Mouse (Mus musculus) 3134 (cell line): ENCODE data around the gene Ror1.

Experiments used
- DNase-seq: peaks from one replicate; pipeline ENCODE4 v3.0.0-alpha.2; 2011; ENCODE audit warnings: low spot score; ENCODE audit not compliant: insufficient read length; ENCODE audit errors: extremely low read depth

Gene Ror1

GRCm38 (mm10) chr4:100095685-100096595, at the start of gene Ror1:
Ror1 (plus strand) TSS chr4:100095791.
- DNase-seq, result peak; percentile 11

DNA sequence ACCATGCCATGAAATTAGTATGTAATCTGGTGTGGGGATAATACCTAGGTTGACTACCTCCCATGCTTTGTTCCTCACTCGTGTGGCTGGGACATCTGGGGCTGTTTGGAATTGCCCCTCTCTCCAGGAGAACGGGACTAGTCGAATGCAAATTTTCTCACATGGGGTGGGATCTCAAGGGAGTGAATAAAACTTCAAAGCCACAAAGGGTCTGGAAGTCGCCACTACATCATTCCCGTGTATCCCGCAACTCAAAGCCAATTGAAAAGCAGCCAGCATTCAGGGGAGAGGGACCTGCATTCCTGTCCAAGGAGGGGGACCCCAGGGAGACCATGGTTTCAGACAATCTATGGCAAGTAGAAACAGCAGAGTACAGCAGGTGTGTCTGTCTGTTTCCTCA, 48.5 kb upstream of the Ror1 start:
- no peak for DNase-seq

- no peak for DNase-seq
These were observed 47.1 kb upstream of the Ror1 start for GRCm38 (mm10) chr4:100048351-100048950.

- DNase-seq, result no peak
These were observed 43.8 kb upstream of the Ror1 start for GRCm38 (mm10) chr4:100051767-100052166.

- DNase-seq, result no peak
These were observed 43.3 kb upstream of the Ror1 start for GRCm38 (mm10) chr4:100052258-100052657.

DNA sequence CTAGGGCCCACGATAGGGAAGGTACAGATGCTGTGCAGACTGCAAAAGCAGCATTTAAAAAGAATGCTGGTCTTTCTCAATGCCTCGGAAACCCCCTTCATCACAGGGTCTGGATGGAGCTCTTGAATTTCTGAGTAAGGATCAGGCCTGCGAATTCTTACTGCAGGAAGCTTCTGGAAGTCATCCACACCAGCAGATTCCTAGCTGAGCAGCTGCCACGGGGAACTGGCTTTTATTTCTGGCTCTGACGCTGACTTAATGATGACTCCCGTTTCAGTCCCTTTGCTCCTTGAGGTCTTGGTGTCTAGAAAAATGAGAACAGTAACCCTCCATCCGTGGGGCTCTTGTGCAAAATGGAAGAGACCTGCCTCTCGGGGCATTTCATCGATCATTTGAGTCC, 39.5 kb upstream of the Ror1 start:
- DNase-seq, result no peak

GRCm38 (mm10) chr4:100056446-100056845, 39.1 kb upstream of the Ror1 start:
- DNase-seq, result no peak

DNA sequence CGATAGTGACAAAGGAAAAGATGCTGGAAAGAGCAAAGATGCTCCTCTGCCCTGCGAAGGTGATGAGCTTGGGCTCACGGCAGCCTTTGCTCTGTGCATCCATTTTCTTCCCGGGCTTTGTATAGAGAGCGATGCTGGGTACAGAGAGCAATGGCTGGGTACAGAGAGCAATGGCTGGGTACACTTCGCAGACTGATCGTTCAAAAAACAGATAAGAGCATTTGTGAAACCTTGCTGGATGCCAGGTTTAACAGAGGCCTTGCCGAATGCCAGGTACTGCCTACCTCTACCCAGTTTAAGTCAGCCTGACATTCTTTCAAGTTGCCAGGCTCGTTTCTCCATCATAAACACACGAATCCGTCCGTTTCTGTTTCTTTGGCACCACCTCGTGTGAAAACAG, 38.2 kb upstream of the Ror1 start:
- DNase-seq, result no peak

- no peak for DNase-seq
These were observed 37.0 kb upstream of the Ror1 start for GRCm38 (mm10) chr4:100058631-100059030.

DNA sequence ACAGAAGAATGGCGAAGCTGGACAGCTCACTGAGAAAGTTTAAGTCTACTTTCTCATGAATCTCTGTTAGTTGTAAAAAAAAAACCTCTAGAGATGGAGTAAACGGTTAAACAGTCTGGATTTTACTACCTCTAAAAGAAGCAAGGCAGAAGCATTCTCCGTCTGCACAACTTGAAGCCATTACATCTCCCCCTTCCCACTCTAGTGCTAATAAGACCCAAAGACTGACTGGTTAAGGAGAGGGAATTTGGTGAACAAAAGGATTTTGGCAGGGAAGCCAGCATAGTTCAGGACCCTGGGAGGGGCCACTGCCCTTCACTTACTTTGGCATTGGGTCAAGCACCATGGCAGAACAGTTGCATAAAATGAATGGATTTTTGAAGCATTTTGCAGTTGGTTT, 35.8 kb upstream of the Ror1 start:
- DNase-seq, result no peak

GRCm38 (mm10) chr4:100061396-100062066, 34.1 kb upstream of the Ror1 start:
- no peak for DNase-seq

DNA sequence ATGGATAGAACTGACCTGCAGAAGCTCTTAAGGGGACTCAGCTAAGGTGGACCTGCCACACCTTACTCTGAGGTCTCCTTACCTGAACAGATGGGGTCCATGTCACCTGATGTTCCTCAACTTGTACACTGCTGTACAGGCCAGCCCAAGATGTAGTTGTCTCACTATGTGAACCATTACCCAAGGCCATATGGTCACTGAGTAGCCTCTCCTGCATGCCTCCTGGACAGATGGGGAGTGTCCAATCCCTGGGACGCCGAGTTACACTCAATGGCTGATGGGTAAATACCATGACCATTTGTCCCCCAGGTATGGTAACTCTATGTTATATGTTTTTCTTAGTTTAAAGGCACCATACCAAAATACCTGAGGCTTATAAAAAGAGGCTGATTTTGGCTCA, 29.9 kb upstream of the Ror1 start:
- DNase-seq, result no peak

DNA sequence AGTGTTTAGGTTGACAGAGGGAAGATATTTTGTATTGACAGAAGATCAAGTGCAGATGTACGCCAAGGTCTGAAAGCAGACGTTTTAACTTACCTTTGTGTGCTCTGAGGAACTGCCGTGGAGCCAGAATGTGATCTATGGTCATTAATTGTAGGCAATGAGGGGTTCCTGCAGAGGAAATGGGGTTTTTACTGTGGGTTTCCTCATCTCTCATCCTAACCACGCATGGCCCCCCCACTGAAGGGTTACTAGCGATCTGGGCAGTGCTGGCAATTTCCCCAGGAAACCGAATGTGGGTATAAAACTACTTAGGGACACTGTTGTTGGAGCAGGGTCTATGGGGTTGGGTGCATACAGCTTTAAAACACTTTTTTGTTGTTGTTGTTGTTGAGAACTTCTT, 25.5 kb upstream of the Ror1 start:
- no peak for DNase-seq

DNA sequence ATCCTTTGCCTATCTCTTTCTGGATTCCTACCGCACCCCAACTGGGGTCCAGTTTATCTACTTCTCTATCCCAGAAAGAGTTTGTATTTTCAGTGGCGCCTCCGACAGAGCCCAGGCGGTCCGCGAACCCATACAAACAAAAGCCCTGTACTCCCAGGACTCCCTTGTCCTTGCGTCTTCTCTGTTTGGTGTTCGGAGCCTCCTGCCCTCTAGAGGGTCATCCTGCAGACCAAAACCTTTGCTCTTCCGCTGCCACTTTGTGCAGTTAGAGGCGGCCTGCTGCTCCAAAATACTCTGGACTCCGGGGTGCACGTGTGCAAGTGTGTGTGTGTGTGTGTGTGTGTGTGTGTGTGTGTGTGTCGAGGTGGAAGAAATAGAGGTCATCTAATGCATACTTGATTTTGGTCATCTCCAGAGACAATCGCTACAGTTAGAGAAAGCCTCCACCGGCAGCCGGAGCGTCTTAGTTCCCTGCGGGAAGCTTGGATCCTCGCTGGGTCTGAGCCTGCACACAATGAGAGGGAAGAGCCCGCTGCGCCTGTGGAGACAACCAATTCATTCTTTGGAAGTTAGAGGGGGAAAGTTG, 1.1 kb downstream of the Ror1 start:
- DNase-seq, result no peak

DNA sequence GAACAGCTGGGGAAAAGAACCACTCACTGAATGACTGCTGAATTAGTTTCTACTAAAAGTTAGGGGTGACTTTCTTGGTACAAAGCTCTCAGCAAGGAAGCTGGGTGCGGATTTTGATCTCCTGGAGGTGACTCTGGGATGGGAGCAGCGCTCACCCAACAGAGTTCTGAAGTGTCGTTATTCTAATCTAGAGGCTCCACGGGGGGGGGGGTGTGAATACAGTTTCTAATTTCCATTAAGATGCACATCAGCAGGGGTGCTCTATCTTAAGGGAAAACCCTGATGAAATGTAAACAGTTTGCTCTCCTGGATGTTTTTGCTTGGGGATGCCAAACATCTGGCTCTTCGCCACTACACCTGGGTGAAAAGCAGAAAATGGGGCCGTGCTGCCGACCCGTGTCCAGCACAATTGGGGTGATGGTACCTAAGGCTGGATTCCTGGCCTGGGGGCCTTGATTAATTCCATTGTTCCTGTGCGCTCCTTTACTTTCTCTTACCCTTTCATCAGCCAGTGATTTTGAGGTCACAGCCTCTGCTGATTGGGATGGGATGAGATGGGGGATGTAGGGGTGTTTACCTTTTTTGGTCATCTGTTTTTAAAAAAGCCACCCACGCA, 1.9 kb downstream of the Ror1 start:
- no peak for DNase-seq

- DNase-seq, result no peak
These were observed 5.7 kb downstream of the Ror1 start for GRCm38 (mm10) chr4:100101066-100101820.

- no peak for DNase-seq
These were observed 6.3 kb downstream of the Ror1 start for GRCm38 (mm10) chr4:100101844-100102243.

- DNase-seq, result no peak
These were observed 8.7 kb downstream of the Ror1 start for GRCm38 (mm10) chr4:100104241-100104640.

GRCm38 (mm10) chr4:100107593-100107992, 12.0 kb downstream of the Ror1 start:
- DNase-seq, result no peak

DNA sequence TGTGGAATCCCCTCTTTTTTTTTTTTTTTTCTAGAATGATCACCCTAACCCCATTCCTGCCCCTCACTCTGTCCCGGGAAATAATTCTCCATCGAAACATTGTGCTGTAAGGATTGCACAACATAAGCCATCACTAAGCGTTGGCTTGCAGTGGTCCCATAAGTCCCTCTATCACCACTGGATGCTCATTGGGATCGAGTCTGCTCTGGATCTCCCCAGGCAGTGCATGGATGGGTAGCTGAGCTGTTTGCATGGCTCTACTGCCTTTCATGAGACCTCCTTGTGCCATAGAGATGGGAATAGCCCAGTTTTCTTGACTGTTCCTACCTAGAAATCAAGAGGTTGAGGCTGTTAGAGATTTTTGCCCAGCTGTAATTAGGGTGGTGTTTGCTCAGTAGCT, 13.0 kb downstream of the Ror1 start:
- no peak for DNase-seq
